Mouse (Mus musculus): ENCODE measurements around the gene Gm21964. TPM values are rescaled to one million over a fixed set of nuclear protein-coding genes. Genes with fewer than 3 reads are reported as not detected.

Gm21964 gene
- polyA plus RNA-seq, 1 experiment from 2014 or later, result not detected

DNA sequence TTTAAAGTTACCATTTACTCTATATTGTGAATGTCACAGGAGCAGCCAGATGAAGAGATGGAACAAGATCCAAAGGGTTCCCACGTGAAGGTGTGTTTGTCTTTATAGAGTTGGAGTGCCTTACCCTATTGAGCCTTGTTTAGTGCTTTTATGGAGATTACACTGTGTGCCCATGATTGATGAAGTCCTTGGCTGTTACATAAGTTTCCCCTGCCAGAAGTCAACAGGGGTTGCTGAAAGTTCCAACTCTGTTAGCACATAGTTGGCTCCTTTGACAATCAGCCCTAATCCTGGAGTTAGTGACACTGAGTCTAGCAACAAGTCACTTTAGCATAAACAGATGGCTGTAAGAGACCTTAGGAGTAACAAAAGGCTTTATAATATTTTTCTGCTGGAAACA is 9.1 kb upstream of the Gm21964 start:
- no peaks in the 10 kb centered on the region for H3K27me3 ChIP-seq
- no peak overlapping the region for H3K4me2 ChIP-seq
- WGBS, result 61% methylated on average over 1 of the region's 1 CpGs
- peaks cover 12% of the 10 kb centered on the region; the same call in 1 of the 2 replicates for H3K9me3 ChIP-seq
- no peaks in the 10 kb centered on the region for H3K4me1 ChIP-seq (replicated peaks)
- ATAC-seq (ENCODE audit: low FRiP score, low read depth), result no peak
- H3K4me3 ChIP-seq, result no peak overlapping the region
- no peak overlapping the region for H3K27ac ChIP-seq (replicated peaks)
- H3K36me3 ChIP-seq, result peaks cover 40% of the 10 kb centered on the region
- H3K9ac ChIP-seq, result no peak overlapping the region

DNA sequence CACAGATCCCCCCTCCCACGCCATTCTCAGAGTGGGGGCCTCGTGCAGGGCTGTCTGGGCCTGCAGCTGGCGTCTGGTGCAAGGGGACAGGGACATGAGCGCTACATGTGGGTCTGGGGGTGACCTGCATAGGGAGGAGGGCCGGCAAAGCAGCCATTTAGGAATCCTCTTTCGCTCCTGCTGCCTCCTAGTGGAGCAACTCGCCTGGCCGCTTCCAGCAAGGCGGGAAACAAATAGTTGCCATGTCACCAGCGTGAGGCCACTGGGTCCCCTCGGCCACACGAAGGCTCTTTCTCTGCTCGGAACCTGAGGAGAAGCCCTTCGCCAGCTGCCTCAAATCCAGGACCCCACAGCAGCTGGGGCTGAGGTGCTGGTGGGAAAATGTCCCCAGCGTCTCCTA is 669 bp downstream of the Gm21964 start:
- Histone ChIP-seq H3K4me2 (no peak overlapping the region), H3K9ac (no peak overlapping the region)
- 87% methylated on average over 15 of the region's 15 CpGs for WGBS

DNA sequence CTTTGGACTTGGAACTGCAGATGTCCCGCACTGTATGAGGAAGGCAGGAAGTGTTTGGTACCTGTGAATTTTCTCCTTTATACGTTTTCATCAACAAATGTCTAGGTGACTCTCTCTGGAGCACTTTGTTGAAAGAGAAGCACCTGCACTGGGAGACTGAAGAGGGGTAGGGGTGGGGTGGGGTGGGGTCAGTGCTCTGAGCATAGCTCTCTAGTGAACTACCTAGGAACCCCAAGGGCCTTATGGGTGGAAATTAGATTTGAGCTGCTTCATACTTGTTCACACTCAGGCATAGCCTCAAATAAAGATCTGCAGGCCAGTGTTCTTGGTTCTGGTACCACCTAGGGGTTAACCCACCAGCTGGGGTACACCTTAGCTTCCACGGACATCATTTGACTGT is 1.6 kb downstream of the Gm21964 start, which contains the start of gene Gm17720:
TSS of gene Gm17720 (minus strand) at position 101 of the 400 bp plus-strand sequence.
- H3K9me3 ChIP-seq, result no peaks in the 10 kb centered on the region
- WGBS, result 91% methylated on average over 3 of the region's 3 CpGs
- no peak within 1 kb of the TSS for H3K4me3 ChIP-seq
- no peaks in the 10 kb centered on the region for H3K27me3 ChIP-seq
- H3K4me2 ChIP-seq, result no peak within 1 kb of the TSS
- H3K36me3 ChIP-seq, result no peaks in the 10 kb centered on the region
- no peak within 1 kb of the TSS for H3K27ac ChIP-seq (replicated peaks)
- no peak for ATAC-seq (ENCODE audit: low FRiP score, low read depth)
- H3K9ac ChIP-seq, result no peak within 1 kb of the TSS
- H3K4me1 ChIP-seq (replicated peaks), result no peaks in the 10 kb centered on the region

More for the DNA sequence above, 669 bp downstream of the Gm21964 start:
- H3K4me3 ChIP-seq, result no peak overlapping the region
- no peaks in the 10 kb centered on the region for H3K27me3 ChIP-seq
- no peaks in the 10 kb centered on the region for H3K36me3 ChIP-seq
- H3K4me1 ChIP-seq (replicated peaks), result no peaks in the 10 kb centered on the region
- no peak for ATAC-seq (ENCODE audit: low FRiP score, low read depth)
- no peaks in the 10 kb centered on the region for H3K9me3 ChIP-seq
- H3K27ac ChIP-seq (replicated peaks), result no peak overlapping the region

DNA sequence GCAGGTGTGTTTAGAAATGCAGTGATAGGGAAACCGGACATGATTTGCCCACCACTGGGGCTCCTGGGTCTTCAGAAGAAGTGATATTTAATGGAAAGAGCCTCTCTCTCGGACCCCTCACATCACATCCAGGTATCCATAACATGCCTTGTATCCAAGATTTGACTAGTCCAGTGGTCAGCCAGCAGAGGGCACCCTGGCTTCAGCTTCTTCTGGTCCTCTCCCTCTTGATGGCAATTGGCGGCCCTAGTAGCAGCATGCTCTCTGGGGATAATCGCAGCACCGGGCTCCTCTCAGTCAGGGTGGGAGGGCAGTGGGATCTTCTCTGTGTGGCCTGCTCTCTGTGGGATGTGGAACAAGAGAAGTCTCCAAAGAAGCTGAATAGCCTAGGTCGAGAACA is 18.7 kb downstream of the Gm21964 start:
- Histone ChIP-seq H3K36me3 (no peaks in the 10 kb centered on the region), H3K4me2 (no peak overlapping the region), H3K9me3 (no peaks in the 10 kb centered on the region), H3K9ac (no peak overlapping the region), H3K4me3 (no peak overlapping the region), H3K4me1 (replicated peaks) (no peaks in the 10 kb centered on the region), H3K27ac (replicated peaks) (no peak overlapping the region), H3K27me3 (no peaks in the 10 kb centered on the region)
- ATAC-seq (ENCODE audit: low FRiP score, low read depth), result no peak
- 43% methylated on average over 6 of the region's 6 CpGs for WGBS

DNA sequence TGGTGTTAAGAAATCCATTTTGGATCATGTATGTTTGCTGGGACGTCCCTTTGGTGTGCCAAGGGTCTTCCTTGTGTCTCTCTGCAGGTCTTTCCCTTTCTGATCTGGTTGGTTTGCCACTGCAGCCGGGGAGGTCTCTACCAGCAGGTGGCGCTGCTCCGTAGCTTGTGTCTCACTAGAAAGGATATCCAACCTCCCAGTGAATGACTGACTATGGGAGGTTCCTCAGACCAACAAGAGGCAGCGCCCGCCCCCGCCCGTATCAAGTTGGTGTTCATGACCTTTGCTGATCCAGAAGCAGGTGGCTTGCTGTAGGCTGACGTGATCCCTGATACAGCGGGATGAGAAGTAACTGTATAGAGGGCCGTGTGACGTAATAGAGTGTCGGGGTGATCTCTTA is 29.5 kb downstream of the Gm21964 start:
- H3K9ac ChIP-seq, result no peak overlapping the region

DNA sequence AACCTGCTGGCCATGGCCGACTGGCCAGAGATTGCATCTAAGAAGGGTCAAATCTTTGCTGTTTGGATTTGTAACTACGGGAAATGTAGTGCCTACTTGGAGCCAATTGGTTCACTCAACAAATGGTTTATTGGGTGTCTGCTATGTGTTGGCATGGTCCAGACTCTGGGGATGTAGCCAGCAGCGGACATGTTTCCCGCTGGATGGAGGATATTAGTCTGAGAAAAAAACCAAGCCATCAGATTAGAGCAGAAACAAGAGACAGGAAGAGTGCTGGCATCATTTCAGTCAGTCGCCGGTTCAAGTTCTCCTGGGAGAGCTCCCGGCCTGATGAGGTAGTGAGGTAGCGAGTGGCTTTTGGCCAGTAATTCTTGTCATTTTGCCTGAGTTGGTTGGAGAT is 33.2 kb downstream of the Gm21964 start:
- 91% methylated on average over 8 of the region's 8 CpGs for WGBS
- no peaks in the 10 kb centered on the region for H3K36me3 ChIP-seq
- no peaks in the 10 kb centered on the region for H3K9me3 ChIP-seq
- H3K27ac ChIP-seq (replicated peaks), result no peak overlapping the region
- no peaks in the 10 kb centered on the region for H3K27me3 ChIP-seq
- H3K4me3 ChIP-seq, result no peak overlapping the region
- no peak overlapping the region for H3K9ac ChIP-seq
- ATAC-seq (ENCODE audit: low FRiP score, low read depth), result no peak
- peaks cover 5% of the 10 kb centered on the region; the same call in 1 of the 2 replicates for H3K4me1 ChIP-seq (replicated peaks)
- H3K4me2 ChIP-seq, result no peak overlapping the region

More for the DNA sequence above, 29.5 kb downstream of the Gm21964 start:
- no peak overlapping the region for H3K27ac ChIP-seq (replicated peaks)
- ATAC-seq (ENCODE audit: low FRiP score, low read depth), result peak; percentile 63; the same call in 1 of the 2 replicates
- H3K27me3 ChIP-seq, result no peaks in the 10 kb centered on the region
- 24% methylated on average over 13 of the region's 13 CpGs for WGBS
- no peaks in the 10 kb centered on the region for H3K9me3 ChIP-seq
- no peaks in the 10 kb centered on the region for H3K36me3 ChIP-seq
- H3K4me1 ChIP-seq (replicated peaks), result peaks cover 3% of the 10 kb centered on the region; the same call in 1 of the 2 replicates
- H3K4me2 ChIP-seq, result peak overlapping the region; percentile 38
- no peak overlapping the region for H3K4me3 ChIP-seq

DNA sequence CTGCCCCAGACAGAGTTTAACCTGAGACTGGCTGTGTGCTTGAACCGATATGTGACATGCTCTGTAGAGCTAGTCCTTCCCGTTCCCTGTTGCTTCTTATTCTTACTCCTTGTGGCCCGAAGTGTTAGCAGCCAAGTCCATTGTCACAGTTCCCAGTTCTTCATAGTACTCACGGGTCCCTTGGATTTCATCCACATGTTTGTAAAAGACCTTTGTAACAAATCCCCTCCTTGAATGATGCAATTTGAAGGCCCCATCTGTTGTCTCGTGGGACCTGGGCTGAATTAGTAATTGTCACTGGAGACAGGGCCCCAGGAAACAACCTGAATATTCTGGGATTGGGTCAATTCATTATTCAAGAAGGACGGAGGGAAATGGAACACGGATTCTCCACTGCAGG is 34.5 kb downstream of the Gm21964 start:
- ATAC-seq (ENCODE audit: low FRiP score, low read depth), result no peak
- Histone ChIP-seq H3K36me3 (no peaks in the 10 kb centered on the region), H3K27me3 (no peaks in the 10 kb centered on the region), H3K4me1 (replicated peaks) (peaks cover 5% of the 10 kb centered on the region; the same call in 1 of the 2 replicates), H3K4me3 (no peak overlapping the region), H3K9me3 (no peaks in the 10 kb centered on the region), H3K4me2 (no peak overlapping the region), H3K27ac (replicated peaks) (no peak overlapping the region), H3K9ac (no peak overlapping the region)
- 56% methylated on average over 7 of the region's 7 CpGs for WGBS

DNA sequence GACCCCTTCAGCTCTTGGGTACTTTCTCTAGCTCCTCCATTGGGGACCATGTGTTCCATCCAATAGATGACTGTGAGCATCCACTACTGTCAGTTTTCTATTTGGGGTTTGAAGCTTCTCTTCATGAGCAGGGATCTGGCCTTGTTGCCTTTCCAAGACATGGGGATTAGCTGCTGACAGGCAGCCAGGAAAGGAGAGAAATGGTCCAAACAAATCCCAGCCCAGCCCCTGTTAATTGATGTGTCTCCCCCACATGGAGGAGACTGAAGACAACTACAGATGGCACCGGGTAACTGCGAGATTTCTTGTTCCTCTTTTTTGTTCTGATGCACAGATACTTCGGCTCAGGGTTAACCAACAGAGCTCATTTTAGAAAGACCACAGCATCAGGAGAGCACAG is 39.1 kb downstream of the Gm21964 start:
- no peak overlapping the region for H3K4me3 ChIP-seq
- H3K9me3 ChIP-seq, result no peaks in the 10 kb centered on the region
- no peaks in the 10 kb centered on the region for H3K36me3 ChIP-seq
- no peak overlapping the region for H3K4me2 ChIP-seq
- H3K9ac ChIP-seq, result no peak overlapping the region
- no peaks in the 10 kb centered on the region for H3K27me3 ChIP-seq
- 80% methylated on average over 3 of the region's 3 CpGs for whole genome bisulfite sequencing
- H3K4me1 ChIP-seq (replicated peaks), result peaks cover 3% of the 10 kb centered on the region; the same call in 1 of the 2 replicates
- ATAC-seq (ENCODE audit: low FRiP score, low read depth), result no peak
- H3K27ac ChIP-seq (replicated peaks), result no peak overlapping the region

DNA sequence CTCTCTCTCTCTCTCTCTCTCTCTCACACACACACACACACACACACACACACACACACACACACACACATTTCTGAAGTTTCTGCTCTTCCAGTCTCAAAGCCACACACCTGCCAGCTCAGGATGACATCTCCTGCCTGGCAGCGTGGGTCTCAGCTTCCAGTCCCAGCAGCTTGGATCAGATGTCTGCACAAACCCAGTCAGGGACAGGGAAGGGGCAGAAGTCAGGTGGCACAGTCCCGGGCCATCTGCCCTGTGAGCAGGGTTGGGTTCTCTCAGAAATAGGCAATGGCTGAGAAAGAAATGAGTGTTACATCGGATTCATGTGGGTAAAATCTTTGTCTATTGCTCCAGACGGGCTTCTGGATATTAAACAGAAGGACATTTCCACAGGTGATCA is 39.8 kb downstream of the Gm21964 start:
- no peaks in the 10 kb centered on the region for H3K36me3 ChIP-seq
- no peaks in the 10 kb centered on the region for H3K4me1 ChIP-seq (replicated peaks)
- H3K9ac ChIP-seq, result no peak overlapping the region
- no peak overlapping the region for H3K27ac ChIP-seq (replicated peaks)
- no peak overlapping the region for H3K4me2 ChIP-seq
- no peaks in the 10 kb centered on the region for H3K9me3 ChIP-seq
- no peak overlapping the region for H3K4me3 ChIP-seq
- WGBS, result 71% methylated on average over 4 of the region's 4 CpGs
- ATAC-seq (ENCODE audit: low FRiP score, low read depth), result no peak
- no peaks in the 10 kb centered on the region for H3K27me3 ChIP-seq

DNA sequence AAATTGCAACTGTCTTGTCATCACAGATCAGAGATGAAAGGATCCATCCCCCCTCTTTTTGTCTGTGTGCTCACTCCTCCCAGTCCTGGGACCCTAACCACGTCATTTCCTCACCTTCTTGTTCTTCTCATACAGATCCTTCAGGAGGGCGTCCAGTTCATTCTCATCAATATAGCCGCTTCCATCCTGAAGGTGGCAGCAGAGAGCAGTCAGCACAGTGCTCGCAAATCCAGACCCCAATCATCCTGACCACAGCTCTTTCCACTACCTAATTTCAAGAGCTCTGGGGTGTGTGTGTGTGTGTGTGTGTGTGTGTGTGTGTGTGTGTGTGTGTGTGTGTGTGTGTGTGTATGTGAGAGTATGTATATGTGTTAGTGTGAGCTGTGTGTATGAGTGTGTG is 44.5 kb downstream of the Gm21964 start:
- ATAC-seq (ENCODE audit: low FRiP score, low read depth), result peak; percentile 87; the same call in 1 of the 2 replicates
- Histone ChIP-seq H3K4me1 (replicated peaks) (no peaks in the 10 kb centered on the region), H3K36me3 (no peaks in the 10 kb centered on the region), H3K27me3 (no peaks in the 10 kb centered on the region), H3K4me3 (no peak overlapping the region), H3K4me2 (no peak overlapping the region), H3K9me3 (no peaks in the 10 kb centered on the region), H3K27ac (replicated peaks) (no peak overlapping the region), H3K9ac (no peak overlapping the region)
- 0% methylated on average over 4 of the region's 4 CpGs for WGBS

DNA sequence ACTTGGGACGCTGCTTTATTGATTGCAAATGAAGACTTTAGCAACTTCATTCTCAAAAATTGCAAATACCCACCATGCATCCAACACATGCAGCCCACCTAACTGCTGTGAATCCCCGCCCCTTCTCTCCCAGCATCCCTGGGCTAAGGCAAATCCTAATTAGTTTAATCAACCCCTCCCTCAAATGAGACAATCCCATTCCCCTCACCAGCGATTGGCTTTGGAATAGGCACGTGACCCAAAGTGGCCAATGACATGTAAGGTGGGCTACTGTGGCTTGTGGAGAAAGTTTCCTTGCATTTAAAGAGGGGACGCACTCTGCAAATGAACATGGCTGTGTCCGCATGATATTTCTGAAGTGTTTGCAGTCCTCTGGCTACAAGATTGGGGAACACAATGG is 51.9 kb downstream of the Gm21964 start:
- Histone ChIP-seq H3K27me3 (no peaks in the 10 kb centered on the region), H3K4me3 (no peak overlapping the region), H3K9me3 (no peaks in the 10 kb centered on the region), H3K4me1 (replicated peaks) (no peaks in the 10 kb centered on the region), H3K4me2 (0 out of 2 replicates have a peak overlapping the region, but pooled peaks have one; percentile 3), H3K9ac (no peak overlapping the region), H3K36me3 (no peaks in the 10 kb centered on the region), H3K27ac (replicated peaks) (no peak overlapping the region)
- WGBS, result 77% methylated on average over 6 of the region's 6 CpGs
- ATAC-seq (ENCODE audit: low FRiP score, low read depth), result no peak
